ENCODE assay signal across 7 mouse cellular contexts in genomic region chr17:71002744-71003094, GRCm38 (mm10). TPM values are rescaled to one million over a fixed set of nuclear protein-coding genes. Genes with fewer than 3 reads are reported as not detected.
A peak's percentile ranks its signal among the peaks of the same experiment; 100 is the strongest.
DNase-seq lines count a peak whose midpoint lies in the region; ATAC-seq and TF ChIP-seq lines count a peak whose summit lies in the region.

Myl12a (minus strand) TSS chr17:71002878.

- TF ChIP-seq EP300 in ES-Bruce4 (IDR thresholded peaks at IDR 0.05; ENCODE audit: insufficient read depth, low read depth, low read length), result no peak
- TF ChIP-seq EP300 in stomach, postnatal 0 days (optimal IDR thresholded peaks at IDR 0.05), result no peak

- H3K27me3 ChIP-seq in C2C12 (ENCODE audit: control insufficient read depth, insufficient read depth, insufficient read length) (no peaks in the 10 kb centered on the region), ES-Bruce4 (ENCODE audit: control insufficient read depth, insufficient read depth, low read length, poor library complexity, severe bottlenecking) (no peaks in the 10 kb centered on the region)
- no peaks in the 10 kb centered on the region for H3K27me3 ChIP-seq in forebrain, embryonic 12.5 days
- H3K27me3 ChIP-seq in hindbrain, embryonic 10.5 days (ENCODE audit: insufficient read depth, poor library complexity, severe bottlenecking), result no peaks in the 10 kb centered on the region
- no peaks in the 10 kb centered on the region for H3K27me3 ChIP-seq in liver, embryonic 12.5 days (replicated peaks)
- H3K27me3 ChIP-seq in stomach, postnatal 0 days (ENCODE audit: control insufficient read depth, insufficient read depth, low read length), result no peaks in the 10 kb centered on the region

- H3K4me3 ChIP-seq in C2C12 (ENCODE audit: insufficient read depth, poor library complexity, severe bottlenecking) (peak within 1 kb of the TSS; percentile 99), ES-Bruce4 (ENCODE audit: low read depth, low read length) (peak within 1 kb of the TSS; percentile 99)
- H3K4me3 ChIP-seq in forebrain, embryonic 12.5 days (replicated peaks), result peak within 1 kb of the TSS; percentile 81
- peak within 1 kb of the TSS; percentile 93 for H3K4me3 ChIP-seq in hindbrain, embryonic 10.5 days
- H3K4me3 ChIP-seq in liver, embryonic 12.5 days, result peak within 1 kb of the TSS; percentile 85
- peak within 1 kb of the TSS; percentile 95 for H3K4me3 ChIP-seq in stomach, postnatal 0 days (ENCODE audit: low read depth, low read length)

- TF ChIP-seq CTCF in C2C12 (IDR thresholded peaks at IDR 0.05; ENCODE audit: control insufficient read depth, insufficient read depth, insufficient read length) (no peak), ES-Bruce4 (IDR thresholded peaks at IDR 0.05; ENCODE audit: low read depth, low read length) (no peak)
- no peak for TF ChIP-seq CTCF in stomach, postnatal 0 days (IDR thresholded peaks at IDR 0.05; ENCODE audit: low read depth)

- peaks cover 44% of the 10 kb centered on the region for H3K79me2 ChIP-seq in C2C12 (ENCODE audit: control insufficient read depth, insufficient read depth)

- H3ac ChIP-seq in C2C12 (ENCODE audit: control insufficient read depth, insufficient read length, low read depth), result peak within 1 kb of the TSS; percentile 95

- peak within 1 kb of the TSS; percentile 64 for H3K27ac ChIP-seq in ES-Bruce4 (ENCODE audit: insufficient read depth, low read length)
- H3K27ac ChIP-seq in forebrain, embryonic 12.5 days, result peak within 1 kb of the TSS; percentile 96
- H3K27ac ChIP-seq in hindbrain, embryonic 10.5 days, result peak within 1 kb of the TSS; percentile 98
- H3K27ac ChIP-seq in liver, embryonic 12.5 days, result peak within 1 kb of the TSS; percentile 99
- H3K27ac ChIP-seq in stomach, postnatal 0 days (replicated peaks), result peak within 1 kb of the TSS; percentile 100

- H3K36me3 ChIP-seq in C2C12 (ENCODE audit: control insufficient read depth, insufficient read depth) (peaks cover 25% of the 10 kb centered on the region), ES-Bruce4 (ENCODE audit: control insufficient read depth, insufficient read depth, low read length, poor library complexity, severe bottlenecking) (0 out of 2 replicates have a peak, but pooled peaks cover 4% of the 10 kb centered on the region)
- H3K36me3 ChIP-seq in forebrain, embryonic 12.5 days (replicated peaks), result no peaks in the 10 kb centered on the region
- H3K36me3 ChIP-seq in hindbrain, embryonic 10.5 days, result no peaks in the 10 kb centered on the region
- peaks cover 13% of the 10 kb centered on the region for H3K36me3 ChIP-seq in liver, embryonic 12.5 days
- H3K36me3 ChIP-seq in stomach, postnatal 0 days (ENCODE audit: control insufficient read depth, insufficient read depth, low read length), result no peaks in the 10 kb centered on the region

- peaks cover 2% of the 10 kb centered on the region for H3K4me1 ChIP-seq in ES-Bruce4 (ENCODE audit: control insufficient read depth, insufficient read depth, low read length)
- peaks cover 20% of the 10 kb centered on the region for H3K4me1 ChIP-seq in forebrain, embryonic 12.5 days
- peaks cover 26% of the 10 kb centered on the region for H3K4me1 ChIP-seq in hindbrain, embryonic 10.5 days (replicated peaks)
- peaks cover 47% of the 10 kb centered on the region for H3K4me1 ChIP-seq in liver, embryonic 12.5 days
- H3K4me1 ChIP-seq in stomach, postnatal 0 days (replicated peaks; ENCODE audit: control insufficient read depth, insufficient read depth), result peaks cover 2% of the 10 kb centered on the region; the same call in 1 of the 2 replicates

- peak within 1 kb of the TSS; percentile 99 for H3K9ac ChIP-seq in ES-Bruce4 (ENCODE audit: low read depth, poor library complexity, severe bottlenecking)
- H3K9ac ChIP-seq in forebrain, embryonic 12.5 days, result peak within 1 kb of the TSS; percentile 80
- peak within 1 kb of the TSS; percentile 96 for H3K9ac ChIP-seq in liver, embryonic 12.5 days
- H3K9ac ChIP-seq in stomach, postnatal 0 days (ENCODE audit: low read length), result peak within 1 kb of the TSS; percentile 100

- peak within 1 kb of the TSS; percentile 61 for H3K4me2 ChIP-seq in forebrain, embryonic 12.5 days
- H3K4me2 ChIP-seq in liver, embryonic 12.5 days, result peak within 1 kb of the TSS; percentile 75
- peak within 1 kb of the TSS; percentile 43 for H3K4me2 ChIP-seq in stomach, postnatal 0 days (replicated peaks; ENCODE audit: low read depth)

- no peaks in the 10 kb centered on the region for H3K9me3 ChIP-seq in ES-Bruce4 (replicated peaks; ENCODE audit: control insufficient read depth, insufficient read depth, low read length, poor library complexity, severe bottlenecking)
- H3K9me3 ChIP-seq in forebrain, embryonic 12.5 days, result no peaks in the 10 kb centered on the region
- no peaks in the 10 kb centered on the region for H3K9me3 ChIP-seq in hindbrain, embryonic 10.5 days
- H3K9me3 ChIP-seq in liver, embryonic 12.5 days (replicated peaks), result no peaks in the 10 kb centered on the region
- H3K9me3 ChIP-seq in stomach, postnatal 0 days (ENCODE audit: control insufficient read depth, low read length), result no peaks in the 10 kb centered on the region

- H3K79me3 ChIP-seq in C2C12 (ENCODE audit: low read depth), result peaks cover 41% of the 10 kb centered on the region

- DNase-seq in hindbrain, embryonic 10.5 days (ENCODE audit: low spot score), result no peak
- no peak for DNase-seq in stomach, postnatal 0 days (ENCODE audit: low spot score)
- DNase-seq in cerebellum, postnatal 36 days, result no peak

- 5% methylated on average over 14 of the region's 14 CpGs for WGBS in forebrain, embryonic 12.5 days
- WGBS in hindbrain, embryonic 10.5 days, result 14% methylated on average over 14 of the region's 14 CpGs
- 13% methylated on average over 14 of the region's 14 CpGs for WGBS in liver, embryonic 12.5 days (ENCODE audit: insufficient replicate concordance)
- 2% methylated on average over 14 of the region's 14 CpGs for WGBS in stomach, postnatal 0 days

- ATAC-seq in forebrain, embryonic 12.5 days (ENCODE audit: low FRiP score), result no peak; the same call in 1 of the 2 replicates
- ATAC-seq in liver, embryonic 12.5 days, result peak; percentile 36
- peak; percentile 59 for ATAC-seq in stomach, postnatal 0 days (ENCODE audit: low FRiP score, low TSS enrichment)

- TF ChIP-seq POLR2A in ES-Bruce4 (IDR thresholded peaks at IDR 0.05; ENCODE audit: insufficient read depth, low read length), result no peak

TF ChIP-seq in C2C12, 6 proteins besides CTCF, POLR2A, EP300 and RAD21:
- no peak for TF ChIP-seq USF1 (IDR thresholded peaks at IDR 0.05; ENCODE audit: low read depth)
- TF ChIP-seq MYOG (IDR thresholded peaks at IDR 0.05; ENCODE audit: control insufficient read depth, extremely low read depth, insufficient read length), result no peak
- no peak for TF ChIP-seq CEBPB (IDR thresholded peaks at IDR 0.05; ENCODE audit: low read depth)
- TF ChIP-seq MAX (IDR thresholded peaks at IDR 0.05), result no peak
- no peak for TF ChIP-seq FOSL1 (IDR thresholded peaks at IDR 0.05; ENCODE audit: insufficient read depth, low read length, poor library complexity, severe bottlenecking)
- TF ChIP-seq MYOD1 (IDR thresholded peaks at IDR 0.05; ENCODE audit: control insufficient read depth, insufficient read length, low read depth), result no peak

RNA-seq across cellular contexts. Expression of gene Myl12a, which starts in this region (rescaled TPM):
- polyA plus RNA-seq in C2C12 (2012; fragmentation: generic; extraction: Trizol), result 770 TPM
- 626 and 676 TPM in 2 replicates for polyA plus RNA-seq in ES-Bruce4 (2011; ENCODE audit: insufficient read depth, insufficient read length, low read depth, missing spikeins)
- polyA plus RNA-seq in forebrain, embryonic 12.5 days (2016; fragmentation: Nextera tagmentation; extraction: Ambion mirVana), result 265 and 294 TPM in 2 replicates
- 427 and 441 TPM in 2 replicates for polyA plus RNA-seq in hindbrain, embryonic 10.5 days (2016; fragmentation: Nextera tagmentation; extraction: Ambion mirVana)
- 292 TPM in 2 replicates for polyA plus RNA-seq in liver, embryonic 12.5 days (2016; fragmentation: Nextera tagmentation; extraction: Ambion mirVana)
- polyA plus RNA-seq in stomach, postnatal 0 days (2015; fragmentation: Nextera tagmentation; extraction: Ambion mirVana), result 497 and 534 TPM in 2 replicates
